Mouse (Mus musculus) gastrocnemius, postnatal 36 days (tissue): ENCODE measurements around the gene Srgap2. TPM values are rescaled to one million over a fixed set of nuclear protein-coding genes. Genes with fewer than 3 reads are reported as not detected.

ENCODE experiments used
- DNase-seq, 2 experiments: peaks; one replicate each; pipeline ENCODE4 v3.0.0; 2022
- intact Hi-C: fragments of 180-260 bp; cut with DNase I; formaldehyde crosslinking; loops from one replicate; pipeline ENCODE4 v1.15.1; 2025
- total RNA-seq, 2 experiments: library from RNA; stranded (reverse); gene quantifications; 2 replicates each; pipeline ENCODE4 v1.2.3; 2021

Srgap2 gene
- total RNA-seq, 2 experiments from 2014 or later = 10.3 to 10.5 TPM

DNA sequence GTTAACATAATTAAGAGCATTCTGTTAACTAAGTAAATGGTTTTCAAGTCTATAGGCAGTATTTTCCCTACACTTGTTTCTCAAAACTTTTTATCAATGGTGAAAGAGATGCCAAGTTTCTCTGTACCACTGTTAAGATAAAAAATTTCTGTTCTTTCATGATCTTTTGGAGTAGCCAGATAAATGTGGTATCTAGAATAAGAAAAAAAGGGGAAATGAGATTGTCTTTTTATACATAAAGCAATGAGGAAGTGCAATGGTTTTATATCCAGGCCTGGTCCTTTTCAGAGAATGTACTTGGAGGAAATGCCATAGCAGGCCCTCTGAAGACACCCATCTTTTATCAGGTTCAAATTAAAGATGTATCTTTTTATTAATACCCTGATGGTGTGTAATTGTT is 45.8 kb downstream of the Srgap2 start:
- DNase-seq = no peak
- intact Hi-C loops = loop anchor here (5.0 kb wide), 1 partner anchor 46 kb away; the partner anchor contains the start of genes Fam72a and Srgap2

DNA sequence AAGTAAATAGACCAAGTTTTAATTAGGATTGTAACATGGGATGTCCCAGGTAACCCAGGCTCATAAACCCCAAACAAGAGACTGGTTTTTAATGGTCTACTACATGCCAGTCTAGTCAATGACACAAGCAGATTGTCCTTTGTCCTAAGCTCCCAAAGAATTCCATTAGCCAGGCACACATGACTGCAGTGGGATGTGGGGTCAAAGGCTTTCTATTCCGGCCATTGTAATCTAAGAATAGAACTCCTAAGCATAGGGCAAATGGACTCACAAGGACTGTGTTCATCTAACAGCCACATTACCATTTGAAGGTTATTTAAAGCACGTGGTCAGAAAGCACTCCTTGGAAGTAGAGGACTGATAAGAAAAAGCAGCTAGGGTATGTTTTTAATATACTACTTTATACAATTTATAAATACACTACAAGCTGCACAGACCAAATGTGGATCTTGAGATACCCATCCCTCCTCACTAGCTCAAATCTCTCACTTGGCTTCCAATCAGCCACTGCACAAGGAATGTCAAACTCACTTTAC is 48.3 kb downstream of the Srgap2 start:
- intact Hi-C loops = no loop called here

DNA sequence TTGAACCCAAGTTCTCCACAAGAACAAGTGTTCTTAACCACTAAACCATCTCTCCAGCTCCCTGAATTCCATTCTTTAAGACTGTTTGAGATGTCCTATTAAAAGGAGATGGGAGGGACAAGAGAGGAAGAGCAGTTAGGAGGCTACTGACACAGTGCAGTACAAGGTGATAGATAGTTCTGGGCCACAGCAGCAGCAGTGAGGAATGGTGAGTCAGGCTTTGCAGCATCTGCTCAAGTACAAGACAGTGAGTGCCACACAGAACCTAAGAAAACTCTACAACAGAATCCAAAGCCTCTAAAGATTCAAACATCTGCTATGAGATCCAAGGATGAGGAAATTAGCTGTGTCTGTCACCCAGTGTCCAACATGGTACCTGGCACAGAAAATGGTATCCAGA is 51.8 kb downstream of the Srgap2 start:
- intact Hi-C loops = no loop called here
- no peak for DNase-seq

More for the DNA sequence above, 48.3 kb downstream of the Srgap2 start:
- DNase-seq = no peak

DNA sequence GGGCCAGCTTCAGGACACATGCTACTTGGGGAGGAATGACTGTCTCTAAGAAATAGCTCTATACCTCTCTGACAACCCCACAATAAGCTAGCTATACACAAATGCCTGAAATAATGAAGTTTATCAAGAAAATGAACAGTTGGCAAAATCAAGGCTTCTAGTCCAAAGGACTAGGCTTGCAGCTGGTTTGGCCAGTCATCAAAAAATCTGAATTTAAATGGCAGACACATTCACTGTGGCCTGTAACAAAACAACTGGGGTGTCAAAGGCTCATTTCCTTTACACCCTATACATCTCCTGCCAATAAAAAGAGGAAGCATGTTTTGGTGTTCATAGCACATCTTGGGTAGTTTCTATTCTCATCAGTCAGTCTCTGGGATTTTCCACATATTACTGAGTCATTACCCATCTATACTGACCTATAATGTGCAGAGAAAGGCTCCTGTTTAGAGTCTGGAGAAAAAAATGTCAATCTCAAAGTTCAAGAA is 53.5 kb downstream of the Srgap2 start:
- no peak for DNase-seq
- intact Hi-C loops = no loop called here

DNA sequence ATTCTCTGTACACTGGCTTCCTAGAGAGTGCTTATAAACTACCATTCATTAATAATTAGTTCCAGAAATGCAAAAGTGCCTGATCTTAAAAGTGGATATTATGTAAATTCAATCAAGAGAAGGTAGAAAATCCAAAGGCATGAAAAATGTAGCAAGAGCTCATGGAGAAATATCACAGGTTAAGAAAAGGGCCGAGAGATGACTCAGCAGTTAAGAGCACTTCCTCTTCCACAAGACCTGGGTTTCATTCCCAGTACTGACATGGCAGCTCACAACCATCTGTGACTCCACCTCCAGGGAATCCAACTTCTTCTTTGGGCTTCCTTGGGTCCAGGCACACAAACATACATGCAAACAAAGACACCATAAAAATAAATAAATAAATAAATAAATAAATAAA is 56.6 kb downstream of the Srgap2 start:
- intact Hi-C loops = no loop called here
- DNase-seq = no peak

DNA sequence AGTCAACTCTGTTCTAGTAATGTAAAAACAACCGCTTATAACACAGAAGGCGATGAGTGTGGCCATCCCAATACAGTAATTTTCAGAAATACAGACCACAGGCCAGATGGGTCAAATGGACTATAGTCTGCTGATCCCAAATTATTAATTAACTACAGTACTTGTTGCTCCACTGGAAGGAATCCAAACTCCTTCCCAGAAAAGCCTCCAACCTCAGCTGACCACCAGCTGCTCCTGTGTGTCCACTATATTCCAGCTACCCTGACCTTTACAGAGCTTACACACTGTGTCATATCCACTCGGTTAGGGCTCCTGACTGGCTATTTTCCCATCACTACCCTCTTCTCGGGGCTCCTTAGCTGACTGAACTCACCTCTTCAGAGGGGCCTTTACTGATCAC is 61.3 kb downstream of the Srgap2 start:
- intact Hi-C loops = no loop called here
- no peak for DNase-seq

DNA sequence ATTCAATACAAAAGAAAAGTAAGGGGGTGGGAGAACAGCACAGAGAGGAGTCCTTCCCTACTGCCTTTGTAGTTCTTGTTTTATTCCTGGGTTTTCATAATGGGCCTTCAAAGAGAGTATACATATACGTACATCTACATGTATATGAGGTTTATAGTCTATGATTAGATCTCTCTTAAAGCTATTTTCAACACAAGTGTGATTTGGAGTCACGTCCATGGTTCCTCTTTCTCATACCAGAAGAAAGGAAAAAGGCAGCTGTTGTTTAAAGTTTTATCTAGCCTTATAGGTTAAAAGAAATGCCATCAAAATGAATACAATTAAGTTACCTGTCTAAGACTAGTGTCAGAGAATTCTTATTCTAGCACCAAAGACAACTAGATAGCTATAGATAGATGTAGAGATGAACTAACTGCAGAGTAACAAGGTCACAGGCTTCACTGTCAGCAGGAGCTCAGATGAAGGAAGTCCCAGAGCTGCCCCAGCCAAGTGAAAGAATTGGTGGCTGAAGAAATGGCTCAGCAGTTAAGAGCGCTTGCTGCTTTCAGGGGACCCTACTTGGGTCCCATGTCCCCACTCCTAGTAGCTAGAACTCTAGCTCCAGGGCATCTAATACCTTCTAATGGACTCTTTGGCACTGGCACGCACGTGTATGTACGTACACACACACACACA is 63.1 kb downstream of the Srgap2 start:
- intact Hi-C loops = no loop called here
- no peak for DNase-seq

DNA sequence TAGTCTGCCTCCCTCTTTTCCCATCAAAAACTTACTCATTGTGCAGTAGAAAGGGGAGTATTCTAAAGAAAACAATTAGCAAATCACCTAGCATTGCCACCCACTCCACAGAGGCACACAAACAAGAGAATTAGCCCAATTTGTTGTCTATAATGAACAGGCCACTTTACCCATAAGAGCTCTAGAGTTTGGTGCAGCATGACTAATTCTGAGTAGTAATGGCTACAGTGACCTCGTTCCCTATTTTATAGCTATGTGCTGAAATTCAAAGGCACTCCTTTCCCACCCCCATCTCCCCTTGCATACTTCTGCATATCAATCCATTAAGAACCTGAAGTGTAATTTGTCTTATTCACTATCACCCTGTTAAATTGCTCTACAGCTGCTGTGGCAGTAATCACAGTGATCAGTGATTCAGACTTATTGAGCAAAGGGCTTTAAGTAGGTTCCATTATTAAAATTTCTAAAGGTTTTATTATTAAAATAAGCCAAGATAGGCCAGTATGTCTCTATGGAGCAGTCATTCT is 64.5 kb downstream of the Srgap2 start:
- DNase-seq = no peak
- intact Hi-C loops = no loop called here

DNA sequence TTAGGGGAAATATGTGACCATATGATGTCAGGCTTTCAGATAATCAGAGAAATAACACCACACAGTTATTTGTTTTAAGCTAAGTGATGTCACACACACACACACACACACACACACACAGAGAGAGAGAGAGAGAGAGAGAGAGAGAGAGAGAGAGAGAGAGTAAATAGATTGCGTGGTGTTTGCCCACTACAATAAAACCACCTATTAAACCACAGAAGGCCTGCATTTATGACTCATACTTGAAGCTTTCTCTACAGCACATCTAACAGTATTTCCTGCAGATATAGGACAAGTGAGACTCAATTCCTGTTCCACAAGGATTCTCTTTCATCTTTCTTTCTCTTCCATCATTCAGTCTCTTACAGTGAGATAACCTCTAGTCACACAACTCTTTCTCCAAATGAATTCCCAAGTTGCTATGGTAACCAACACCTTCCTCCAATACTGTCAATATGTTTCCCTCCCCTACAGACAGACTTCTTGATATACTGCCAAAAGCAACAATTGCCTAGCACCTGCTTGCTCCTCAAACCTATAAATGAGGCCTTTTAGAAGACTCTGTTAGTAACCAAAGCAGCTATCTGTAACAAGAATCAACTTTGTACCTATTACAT is 66.1 kb downstream of the Srgap2 start:
- no peak for DNase-seq
- intact Hi-C loops = no loop called here

DNA sequence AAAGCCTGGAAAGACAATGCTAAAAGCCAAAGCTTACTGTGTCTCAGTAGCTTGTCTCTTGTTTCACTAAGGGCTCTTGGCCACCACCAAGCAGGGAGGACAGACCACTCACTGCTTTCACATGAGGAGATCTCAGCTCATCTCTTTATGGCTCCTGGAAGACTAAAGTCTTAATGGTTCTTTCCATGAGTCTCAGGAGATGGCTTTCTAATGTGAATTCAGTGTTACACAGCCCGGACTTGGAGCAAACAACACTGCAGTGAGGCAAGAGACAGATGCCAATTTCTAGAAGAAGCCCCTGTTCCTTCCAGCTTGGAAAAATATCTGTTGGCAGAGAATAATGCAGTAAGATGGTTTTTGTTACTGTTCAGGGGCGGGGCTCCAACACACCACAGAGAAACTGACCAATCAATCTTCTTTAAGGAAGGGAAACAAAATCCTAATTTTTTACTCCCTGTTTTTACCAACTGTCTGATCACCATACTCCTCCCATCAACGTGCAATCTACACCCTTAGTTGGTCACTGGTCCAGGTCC is 71.7 kb downstream of the Srgap2 start:
- intact Hi-C loops = no loop called here

DNA sequence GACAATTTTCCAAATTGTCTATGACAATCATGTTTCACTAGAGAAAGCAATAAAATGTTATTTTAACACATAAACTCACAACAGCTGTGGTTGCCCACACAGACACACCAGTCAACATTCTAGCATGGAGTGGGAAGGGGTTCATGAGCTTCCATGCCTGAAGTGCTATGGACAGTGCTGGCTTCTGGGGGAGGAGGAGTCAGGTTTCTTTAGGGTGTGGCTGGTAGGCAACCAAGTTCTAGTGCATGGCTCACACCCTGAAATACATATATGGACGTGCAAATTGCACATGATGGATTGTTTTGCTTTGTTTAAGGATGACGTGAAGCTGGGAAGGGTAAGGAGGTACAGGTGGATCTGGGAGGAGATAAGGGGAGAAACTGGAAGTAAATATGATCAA is 72.8 kb downstream of the Srgap2 start:
- no peak for DNase-seq
- intact Hi-C loops = no loop called here

More for the DNA sequence above, 71.7 kb downstream of the Srgap2 start:
- no peak for DNase-seq

DNA sequence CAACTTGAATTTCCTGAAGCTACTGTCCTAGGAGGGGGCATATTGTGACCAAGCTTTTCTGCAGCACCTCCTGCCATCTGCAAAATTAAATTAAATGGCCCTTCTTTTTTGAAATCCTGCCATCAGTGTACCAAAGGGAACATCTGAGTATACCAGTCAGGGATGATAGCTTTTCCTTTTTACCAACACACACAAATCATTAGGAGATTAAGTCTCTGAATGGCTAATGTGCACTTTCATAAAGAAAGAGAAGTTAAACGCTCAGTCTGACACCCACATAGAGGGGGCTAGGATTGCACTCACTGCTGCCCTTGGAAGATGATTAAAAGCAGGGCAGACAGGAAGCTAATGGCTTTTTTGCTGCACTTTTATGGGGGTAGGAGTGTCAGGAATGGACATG is 73.8 kb downstream of the Srgap2 start:
- DNase-seq = no peak
- intact Hi-C loops = no loop called here

DNA sequence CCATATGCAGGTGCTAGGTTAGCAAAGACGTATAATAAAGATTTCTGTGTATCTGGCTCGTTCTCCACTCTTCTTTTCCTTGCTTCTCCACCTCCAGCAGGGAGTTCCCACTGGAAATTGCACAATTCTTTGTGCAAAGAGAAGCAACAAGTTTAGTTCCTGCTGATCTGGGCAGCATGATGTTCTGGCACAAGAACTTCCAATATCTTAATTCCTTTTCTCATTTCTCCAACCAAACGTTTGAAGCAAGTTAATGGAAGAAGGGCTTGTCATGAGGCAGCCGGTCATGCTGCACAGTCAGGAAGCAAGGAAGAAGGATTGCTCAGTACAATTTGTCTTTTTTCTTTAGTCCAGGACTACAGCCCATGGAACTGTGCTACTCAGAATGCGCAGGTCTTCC is 78.8 kb downstream of the Srgap2 start:
- intact Hi-C loops = no loop called here
- no peak for DNase-seq

DNA sequence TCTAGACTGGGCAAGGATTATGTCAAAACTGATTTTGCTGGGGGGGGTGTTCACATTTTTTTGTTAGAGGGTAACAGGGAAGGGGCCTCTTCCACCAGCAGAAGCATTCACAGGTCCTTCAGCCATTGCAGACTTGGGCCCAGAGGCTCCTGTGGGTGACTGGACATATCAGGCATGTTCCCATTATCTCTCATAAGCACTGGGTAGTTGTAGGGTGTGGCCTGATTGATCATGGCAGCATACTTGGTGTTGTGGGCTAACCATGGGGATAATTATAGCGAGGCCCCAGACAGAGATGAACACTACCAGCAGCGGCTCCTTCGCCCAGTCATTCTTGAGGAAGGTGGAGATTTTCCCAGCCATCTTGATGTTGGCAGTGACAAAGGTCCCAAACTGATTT is 79.8 kb downstream of the Srgap2 start:
- DNase-seq = no peak
- intact Hi-C loops = no loop called here

DNA sequence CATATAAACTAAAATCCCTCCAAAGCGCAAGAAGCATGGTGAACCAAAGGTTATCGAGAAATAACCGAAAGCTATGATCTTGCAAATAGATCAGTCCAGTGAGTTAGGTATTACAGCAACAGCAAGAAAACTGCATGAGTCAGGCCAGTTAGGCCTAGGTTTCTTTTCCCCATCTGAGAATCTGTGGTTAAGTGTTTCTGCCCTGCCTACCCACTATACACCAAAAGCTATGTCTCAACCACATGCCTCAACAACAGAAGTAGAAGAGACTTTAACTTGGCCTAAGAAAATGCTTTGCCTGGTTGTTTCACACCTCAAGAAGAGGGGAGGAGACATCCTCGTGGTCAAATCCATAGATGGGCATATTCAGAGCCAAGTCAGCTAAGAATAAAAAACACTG is 80.6 kb downstream of the Srgap2 start:
- DNase-seq = no peak
- intact Hi-C loops = no loop called here

DNA sequence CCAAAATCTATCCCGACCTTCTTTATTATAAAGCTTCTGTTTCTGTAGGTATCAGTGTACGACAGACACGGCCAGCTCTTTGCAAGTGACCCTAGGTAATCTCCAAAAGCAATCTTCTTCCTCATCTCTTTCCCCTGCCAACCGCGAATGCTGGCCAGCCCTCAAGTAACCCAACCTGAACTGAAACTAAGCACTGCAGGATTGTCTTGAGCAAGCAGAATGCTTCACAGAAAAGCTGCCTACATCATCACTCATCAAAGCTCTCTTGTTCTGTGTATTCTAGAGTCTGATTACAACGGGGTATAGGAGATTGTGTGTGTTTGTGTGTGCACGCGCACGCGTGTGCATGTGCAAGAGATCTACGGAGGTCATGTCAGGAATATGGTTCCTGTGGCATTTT is 88.6 kb downstream of the Srgap2 start:
- intact Hi-C loops = no loop called here
- peak in 1 of 2 experiments; percentile 14 for DNase-seq

DNA sequence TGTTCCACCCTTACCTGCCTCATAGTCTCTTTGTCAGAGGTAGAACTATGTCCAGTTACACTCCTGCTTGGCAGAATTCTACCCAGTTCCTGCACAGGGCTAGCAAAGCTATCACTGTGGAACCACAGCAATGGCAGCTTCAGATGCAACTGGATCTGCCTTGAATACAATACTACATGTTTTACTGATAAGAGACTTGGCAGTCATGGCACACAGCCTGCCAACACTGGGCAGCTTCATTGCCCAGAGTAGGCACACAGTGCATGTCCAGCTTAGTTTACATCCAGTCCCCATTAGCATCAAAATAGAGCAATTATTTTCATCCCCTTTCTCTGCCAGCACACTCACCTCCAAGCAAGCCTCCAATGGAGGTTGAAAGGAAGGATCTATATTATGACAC is 89.2 kb downstream of the Srgap2 start:
- DNase-seq = no peak
- intact Hi-C loops = no loop called here

DNA sequence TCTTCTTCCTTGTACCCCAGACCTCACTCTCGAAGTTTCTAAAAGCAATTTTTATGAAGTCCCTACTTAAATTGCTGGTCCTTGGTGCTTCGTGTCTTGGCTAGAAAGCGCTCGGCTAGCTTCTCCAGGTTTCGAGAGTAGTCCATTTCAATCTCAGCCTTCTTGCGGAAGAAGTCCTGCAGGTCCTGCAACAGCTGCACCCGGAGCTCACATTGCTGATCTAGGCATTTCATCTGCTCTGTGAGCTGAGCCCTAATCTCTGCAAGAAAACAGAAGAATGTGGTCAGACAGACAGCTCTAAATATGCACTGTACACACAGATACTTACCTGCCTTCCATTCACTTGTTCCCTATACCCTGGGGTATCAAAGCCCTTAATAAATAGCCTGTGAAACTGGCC is 90.5 kb downstream of the Srgap2 start:
- DNase-seq = no peak
- intact Hi-C loops = no loop called here

DNA sequence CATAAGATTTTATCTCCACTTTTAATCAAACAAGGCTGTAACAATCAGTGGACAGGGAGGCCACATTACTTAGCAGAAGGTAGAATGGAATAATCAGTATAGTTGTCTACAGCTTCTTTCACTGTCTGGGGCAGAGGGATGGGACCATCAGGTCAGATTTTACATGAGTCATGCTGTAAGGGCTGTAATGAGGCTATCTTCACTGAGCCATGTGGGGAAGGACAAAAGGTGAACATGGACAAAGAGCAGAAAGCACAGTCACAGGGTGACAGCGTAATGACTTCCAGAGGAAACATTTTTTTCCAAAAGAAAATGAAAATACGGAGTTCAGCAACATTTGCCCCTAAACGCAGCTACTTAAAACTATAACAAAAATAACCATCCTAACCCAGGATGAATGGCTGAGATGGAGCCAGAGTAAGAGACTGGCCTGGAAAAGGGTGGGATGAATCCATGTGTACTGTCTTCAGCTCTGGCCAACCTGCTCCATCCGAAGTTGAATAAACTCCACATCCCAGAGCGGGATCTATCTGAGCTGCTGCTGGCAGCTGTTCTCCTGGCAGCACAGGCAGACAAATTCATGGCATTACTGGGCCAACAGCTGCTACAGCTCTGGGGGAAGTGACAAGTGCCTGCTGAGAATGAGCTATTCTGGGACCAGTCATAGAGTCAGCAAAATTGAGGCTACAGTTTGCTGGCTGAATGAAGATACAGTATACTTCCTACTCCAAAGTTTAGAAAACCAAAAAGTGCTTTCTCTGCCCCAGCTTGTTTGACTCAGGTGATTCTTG is 95.5 kb downstream of the Srgap2 start:
- peak; percentile 41 to 51 for DNase-seq
- intact Hi-C loops = loop anchor here (5.0 kb wide), 1 partner anchor 96 kb away; the partner anchor contains the start of genes Fam72a and Srgap2

DNA sequence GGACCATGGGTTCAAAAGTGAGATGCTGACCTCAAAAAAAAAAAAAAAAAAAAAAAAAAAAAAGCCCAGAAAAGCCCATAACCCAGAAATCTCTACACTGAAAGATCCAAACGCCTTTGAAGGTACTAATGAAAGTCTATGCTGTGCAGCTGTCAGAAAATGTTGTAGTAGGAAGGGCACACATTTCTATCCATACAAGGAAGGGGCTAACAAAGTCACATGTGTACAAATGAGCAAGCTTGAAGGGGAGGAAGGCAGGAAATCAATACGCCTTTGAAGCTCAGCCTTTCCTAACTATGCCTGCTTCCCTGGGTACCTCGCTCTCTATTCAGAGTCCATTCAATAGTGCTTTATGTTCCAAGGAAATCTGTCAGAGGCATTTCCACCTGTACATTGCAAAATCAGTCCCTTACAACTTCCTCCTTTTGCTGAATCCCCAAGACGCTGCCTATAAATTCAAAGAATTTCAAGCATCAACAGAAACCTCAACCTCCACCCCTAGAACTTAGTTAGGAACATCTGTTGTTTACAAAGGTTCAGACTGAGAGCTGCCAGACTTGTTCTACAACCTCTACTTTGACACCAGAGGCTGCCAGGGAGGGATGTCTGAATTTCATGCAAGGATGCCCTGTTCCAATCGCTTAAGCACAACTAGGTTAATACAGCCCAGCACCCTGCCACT is 99.9 kb downstream of the Srgap2 start:
- DNase-seq = no peak
- intact Hi-C loops = no loop called here
